Mouse (Mus musculus) CD4-positive helper T cell, adult 2 months (primary cell): ENCODE results near the gene Exoc7.

Experiments used
- DNase-seq: peaks from one replicate; pipeline ENCODE4 v3.0.0-alpha.2; 2012; ENCODE audit warnings: low read depth, missing footprints, low spot score

The Exoc7 gene

DNA sequence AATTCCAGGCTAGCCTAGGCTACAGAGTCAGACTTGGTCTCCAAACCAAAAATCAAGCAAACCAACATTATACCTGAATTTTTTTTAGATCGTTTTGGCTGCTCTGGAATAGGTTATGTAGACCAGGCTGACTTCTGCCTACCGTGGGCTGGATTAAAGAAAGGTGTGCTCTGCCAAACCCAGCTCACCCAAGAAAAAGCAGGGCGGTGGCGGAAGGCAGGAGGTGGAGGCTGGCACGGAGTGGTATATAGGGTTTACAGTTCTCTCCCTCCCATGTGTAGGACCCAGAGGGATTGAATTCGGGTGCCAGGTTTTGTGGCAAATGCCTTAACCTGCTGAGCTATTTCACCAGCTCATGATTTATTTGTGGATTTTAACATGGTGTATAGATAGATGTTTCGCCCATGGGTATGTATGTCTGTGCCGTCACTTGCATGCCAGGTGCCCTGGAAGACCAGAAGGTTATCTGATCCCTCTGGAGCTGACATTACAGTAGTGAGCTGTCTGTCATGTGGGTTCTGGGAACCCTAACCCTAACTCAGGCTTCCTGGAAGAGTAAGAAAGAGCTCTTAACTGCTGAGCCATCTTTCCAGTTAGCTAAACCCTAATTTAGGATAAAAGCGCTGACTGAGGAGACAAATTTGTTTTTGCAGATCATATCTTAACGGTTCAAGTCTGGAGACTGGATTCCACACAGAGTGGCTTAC, at the start of gene Exoc7:
Gene Exoc7 (minus strand): TSS at position 215 of the 707 bp plus-strand sequence.
- DNase-seq, result no peak

DNA sequence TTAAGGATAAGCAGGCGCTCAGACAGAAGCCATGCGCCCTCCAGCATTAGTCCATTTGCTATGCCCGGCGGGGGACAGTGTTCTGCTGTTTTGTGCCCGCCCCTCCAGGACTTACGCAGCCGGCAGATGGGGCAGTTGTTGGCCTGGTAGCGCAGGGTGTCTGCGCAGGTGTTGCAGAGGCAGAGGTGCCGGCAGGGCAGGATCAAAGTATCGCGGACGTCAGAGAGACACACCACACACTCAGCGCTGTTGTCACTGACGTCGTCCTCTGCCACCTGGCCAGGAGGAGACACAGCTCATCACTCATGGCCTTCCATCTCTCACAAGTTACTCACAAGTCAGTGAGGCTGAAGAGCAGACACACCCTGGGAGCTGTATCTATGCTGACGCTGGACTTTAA, 47.5 kb upstream of the Exoc7 start:
- peak; percentile 50 for DNase-seq

GRCm38 (mm10) chr11:116353535-116353934, 46.5 kb upstream of the Exoc7 start:
- no peak for DNase-seq

GRCm38 (mm10) chr11:116351294-116351693, 44.3 kb upstream of the Exoc7 start:
- no peak for DNase-seq

- no peak for DNase-seq
These were observed 40.9 kb upstream of the Exoc7 start for GRCm38 (mm10) chr11:116347955-116348354.

DNA sequence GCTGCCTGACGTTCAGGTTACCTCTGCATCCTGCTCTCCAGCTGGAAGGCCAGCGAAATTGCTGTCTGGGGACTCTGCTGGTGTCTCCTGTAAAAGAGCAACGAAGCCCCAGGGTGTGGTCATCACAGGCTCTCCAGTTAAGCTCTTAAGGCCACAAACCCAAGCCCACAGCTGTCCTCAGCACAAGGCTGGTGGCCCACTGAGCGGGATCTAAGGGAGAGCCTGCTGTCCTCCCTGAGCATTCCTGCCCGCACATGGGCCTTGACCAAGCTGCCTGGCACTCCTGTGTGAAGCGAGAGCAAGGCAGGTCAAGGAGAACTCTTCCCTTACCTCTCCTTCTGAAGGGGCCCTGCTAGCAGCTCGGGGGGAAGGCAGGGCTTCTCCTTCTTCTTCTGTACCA, 40.0 kb upstream of the Exoc7 start:
- DNase-seq, result no peak

DNA sequence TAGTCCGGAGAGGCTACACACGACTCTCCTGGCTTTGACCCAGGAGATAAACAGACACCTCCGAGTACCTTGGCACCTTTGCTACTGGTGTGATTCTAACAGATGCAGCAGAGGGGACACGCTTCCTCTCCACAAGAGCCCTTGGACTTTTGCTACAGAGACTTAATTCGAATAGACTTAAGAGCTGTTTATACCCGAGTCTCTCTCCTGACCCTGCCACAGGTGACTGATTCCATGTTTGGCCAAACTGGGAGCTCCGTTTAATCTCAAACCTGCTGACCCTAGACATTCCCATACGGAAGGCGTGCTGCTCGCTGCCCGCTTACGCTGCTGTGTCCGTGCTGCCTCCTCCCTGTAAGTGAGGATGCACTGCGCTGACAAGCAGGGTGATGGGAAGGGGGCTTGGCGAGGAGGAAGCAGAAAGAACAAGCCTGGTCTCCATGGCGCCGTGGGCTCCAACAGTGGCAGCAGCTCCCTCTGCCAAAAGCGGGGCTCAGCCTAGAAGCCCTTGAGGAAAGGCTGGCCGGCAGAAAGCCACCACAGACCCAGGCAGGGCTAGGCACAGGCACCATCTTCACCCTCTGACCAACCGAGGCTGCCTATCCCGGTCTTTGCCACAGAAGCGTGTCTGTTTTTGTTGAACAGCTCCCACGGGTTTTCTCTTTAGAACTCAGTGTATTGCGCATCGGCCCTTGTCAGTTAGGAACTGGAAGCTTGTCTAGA, 35.2 kb upstream of the Exoc7 start:
- DNase-seq, result no peak

DNA sequence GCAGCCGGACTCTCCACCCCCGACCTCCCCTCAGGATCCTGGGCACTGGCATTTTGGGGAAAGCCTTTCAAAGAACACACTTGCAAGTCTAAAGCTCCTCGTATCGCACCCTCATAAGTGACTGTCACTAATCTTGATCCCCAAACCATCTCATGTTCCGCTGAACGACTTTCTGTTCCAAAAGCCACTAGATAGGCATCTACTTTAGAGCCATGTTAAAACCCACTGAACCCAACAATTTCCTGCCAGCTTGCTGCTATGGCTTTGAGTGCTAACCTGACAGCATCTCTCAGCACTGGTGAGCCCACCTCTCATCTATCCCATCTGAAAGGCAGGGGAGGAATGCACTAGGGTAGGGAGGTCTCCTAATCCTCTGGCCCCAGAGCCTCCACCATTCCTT, 30.5 kb upstream of the Exoc7 start:
- DNase-seq, result peak; percentile 58

- DNase-seq, result no peak
These were observed 30.0 kb upstream of the Exoc7 start for GRCm38 (mm10) chr11:116337000-116337399.

DNA sequence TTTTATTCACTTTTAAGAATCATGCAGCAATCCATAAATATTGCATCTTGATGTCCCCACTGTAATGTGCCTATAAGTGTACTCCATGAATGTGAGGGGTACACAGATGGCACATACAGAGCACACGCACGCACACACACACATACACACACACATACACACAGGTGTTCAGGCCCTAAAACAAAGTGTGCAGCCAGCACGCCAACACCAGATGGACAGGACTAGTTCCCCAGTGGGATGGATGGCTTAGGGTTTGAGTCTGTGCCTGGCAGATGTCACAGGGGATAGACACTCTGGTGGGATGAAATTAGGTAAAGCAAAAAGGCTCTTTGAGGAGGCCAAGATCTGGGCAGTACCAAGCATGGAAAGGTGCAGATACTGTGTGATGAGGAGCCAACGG, 29.4 kb upstream of the Exoc7 start:
- DNase-seq, result no peak

DNA sequence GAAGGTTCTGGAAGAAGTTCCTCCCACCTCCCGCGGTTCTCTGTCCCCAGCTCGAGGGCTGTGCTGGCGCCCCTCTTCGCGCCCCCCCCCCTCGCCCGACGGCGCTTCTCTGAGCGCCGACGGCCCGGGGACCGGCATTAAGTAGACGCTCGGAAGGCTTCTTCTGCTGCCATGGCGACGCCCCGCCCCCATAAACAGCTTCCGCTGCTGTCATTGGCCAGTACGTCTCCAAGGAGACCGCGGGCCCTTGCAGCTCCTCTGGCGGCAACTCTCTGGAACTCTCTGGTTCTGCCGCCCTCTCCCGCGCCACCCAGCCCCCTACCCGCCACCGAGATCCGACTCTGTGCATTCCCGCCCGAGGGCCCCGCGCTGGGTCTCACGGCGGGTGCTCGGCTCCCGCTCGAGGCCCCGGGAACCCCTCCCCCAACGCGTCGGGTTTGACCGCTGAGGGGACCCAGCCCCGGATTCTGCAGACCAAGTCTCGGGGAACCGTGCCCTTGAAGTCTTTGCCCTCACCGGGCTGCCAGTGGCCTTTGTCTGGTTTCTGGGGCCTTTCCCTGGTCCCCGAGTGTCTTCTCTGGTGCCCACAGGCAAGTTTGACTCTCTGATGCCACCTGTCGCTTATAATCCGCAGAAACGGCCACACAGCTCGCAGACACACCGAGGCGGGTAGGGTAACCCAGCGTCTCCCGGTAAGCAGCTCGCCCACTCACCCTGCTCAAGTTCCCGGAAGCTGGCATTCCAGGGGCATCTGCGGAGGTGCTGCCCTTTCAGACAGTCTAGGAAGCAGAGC, 28.4 kb upstream of the Exoc7 start, which contains the start of gene Foxj1:
Gene Foxj1 (minus strand): TSS at position 156 of the 793 bp plus-strand sequence.
- DNase-seq, result peak; percentile 96

GRCm38 (mm10) chr11:116334417-116334782, 27.4 kb upstream of the Exoc7 start:
- no peak for DNase-seq

- DNase-seq, result peak; percentile 26
These were observed 26.7 kb upstream of the Exoc7 start for GRCm38 (mm10) chr11:116333526-116334416.

DNA sequence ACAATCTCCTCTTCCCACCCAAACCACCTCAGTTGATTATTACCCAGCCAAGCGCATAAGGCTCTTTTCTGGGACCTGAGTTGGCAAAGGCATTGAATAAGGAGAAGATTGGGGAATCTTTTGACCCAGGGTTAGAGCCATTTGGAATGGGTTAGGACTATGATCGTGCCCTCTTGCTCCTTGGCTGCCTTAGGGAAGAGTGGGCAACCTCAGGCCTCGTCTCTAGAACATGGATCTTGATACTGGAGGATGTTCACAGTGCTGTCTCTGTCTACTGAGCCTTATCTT, 25.9 kb upstream of the Exoc7 start:
- no peak for DNase-seq

DNA sequence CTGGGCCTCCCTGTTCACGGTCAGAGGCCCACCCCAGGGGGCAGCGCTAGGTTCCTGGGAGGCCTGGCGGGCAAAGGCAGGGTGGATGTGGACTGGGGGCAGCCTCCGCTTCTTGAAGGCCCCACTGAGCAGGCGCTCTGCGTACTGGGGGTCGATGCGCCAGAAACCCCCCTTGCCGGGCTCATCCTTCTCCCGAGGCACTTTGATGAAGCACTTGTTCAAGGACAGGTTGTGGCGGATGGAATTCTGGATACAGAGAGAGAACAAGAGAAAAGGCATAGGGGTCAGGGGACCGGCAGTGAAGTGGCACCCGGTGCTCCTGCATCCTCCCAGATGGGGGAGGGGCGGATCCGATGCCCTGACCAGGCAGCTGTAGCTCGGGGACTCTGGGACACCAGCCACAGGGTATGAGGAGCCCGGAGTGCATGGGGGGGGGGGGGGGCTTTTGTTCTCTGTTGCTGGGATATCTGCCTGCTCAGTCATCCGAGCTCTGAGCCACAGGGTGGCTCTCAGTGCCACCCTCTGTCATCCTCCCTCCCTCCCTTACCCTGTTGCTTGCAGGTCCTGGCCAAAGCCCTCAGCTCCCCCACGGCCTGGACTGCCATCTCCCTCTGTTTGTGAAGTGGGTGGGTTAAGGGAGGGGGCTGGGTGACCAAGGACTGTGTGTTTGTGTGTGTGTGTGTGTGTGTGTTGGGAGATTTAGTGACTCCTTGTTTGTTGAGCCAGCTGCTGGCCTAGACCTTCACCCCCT, 25.4 kb upstream of the Exoc7 start:
- DNase-seq, result no peak

DNA sequence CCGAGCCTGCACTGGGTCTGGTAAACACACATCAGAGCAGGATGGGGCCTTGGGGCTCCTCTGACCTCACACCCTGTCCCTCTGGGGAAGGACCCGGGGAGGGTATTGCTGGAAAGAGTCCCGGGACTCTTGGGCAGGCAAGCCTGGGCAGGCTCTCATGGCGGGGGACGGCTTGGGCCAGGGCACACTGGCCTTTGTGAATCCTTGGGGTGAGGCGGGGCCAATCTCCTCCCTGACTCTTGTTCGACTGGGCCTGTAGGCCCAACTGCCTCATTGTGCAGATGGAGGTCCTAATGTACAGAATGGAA, 23.1 kb upstream of the Exoc7 start:
- DNase-seq, result no peak

DNA sequence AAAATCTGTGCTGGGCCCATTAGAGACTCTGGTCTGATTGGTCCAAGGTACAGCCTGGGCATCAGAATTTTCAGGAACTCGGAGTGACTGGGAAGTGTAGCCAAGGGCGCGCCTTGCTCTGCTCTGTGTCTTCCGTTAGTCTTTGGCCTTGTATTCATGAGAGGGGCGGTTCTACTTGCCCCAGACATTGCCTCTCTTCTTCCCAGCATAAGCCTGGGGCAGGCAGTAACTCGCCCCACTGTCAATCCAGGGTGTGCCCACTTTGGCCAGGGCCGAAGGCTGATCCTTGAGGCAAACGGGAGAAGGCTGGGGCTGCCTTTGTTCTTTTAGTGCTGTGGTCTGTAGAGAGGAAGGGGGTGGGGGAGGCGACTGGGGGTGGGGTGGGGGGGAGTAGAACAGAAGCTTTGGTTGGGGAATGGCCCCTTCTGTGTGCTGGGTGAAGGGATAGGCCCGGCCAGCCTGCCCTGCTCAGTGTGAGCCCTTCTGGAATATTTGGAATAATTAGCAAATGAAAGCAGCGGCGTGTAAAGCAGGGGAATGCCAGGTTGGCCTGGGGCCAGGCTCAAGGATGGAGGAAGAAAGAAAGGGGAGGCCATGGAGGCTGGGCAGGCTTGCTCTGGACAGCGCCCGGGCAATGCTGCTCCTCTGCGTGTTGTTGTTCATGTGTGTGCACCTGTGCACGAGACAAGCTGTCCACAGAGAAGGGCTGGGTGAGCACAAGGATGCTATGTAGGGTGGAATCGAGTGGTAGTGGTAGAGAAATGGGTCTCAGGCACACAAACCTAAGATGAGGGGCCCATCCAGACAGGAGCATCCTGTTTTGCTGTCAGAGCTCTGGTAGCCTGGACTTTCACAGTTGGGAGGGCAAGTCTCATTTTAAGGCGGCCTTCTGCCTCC, 22.5 kb upstream of the Exoc7 start:
- no peak for DNase-seq

GRCm38 (mm10) chr11:116326963-116327603, 20.1 kb upstream of the Exoc7 start:
- DNase-seq, result no peak
